Mouse (Mus musculus): ENCODE measurements at regions not wholly inside any gene's neighbourhood (a gene's known extent, or its start where the extent isn't known, plus 50 kb on each side); places are given as distances from the start of the nearest gene placed in this dataset.

GRCm38 (mm10) chr15:37166744-37167143 lies 159.2 kb upstream of the Zfp706 start:
- no peak for DNase-seq (ENCODE audit: low read depth, low spot score)

GRCm38 (mm10) chr15:37165887-37166507 lies 158.4 kb upstream of the Zfp706 start:
- DNase-seq (ENCODE audit: low read depth, low spot score) = no peak

GRCm38 (mm10) chr15:37165216-37165615 lies 157.6 kb upstream of the Zfp706 start:
- no peak for DNase-seq (ENCODE audit: low read depth, low spot score)

GRCm38 (mm10) chr15:37164191-37165135 lies 156.9 kb upstream of the Zfp706 start:
- peak; percentile 1 for DNase-seq (ENCODE audit: low read depth, low spot score)

- no peak for DNase-seq (ENCODE audit: low read depth, low spot score)
Measured at GRCm38 (mm10) chr15:37159956-37160355, 152.4 kb upstream of the Zfp706 start.

GRCm38 (mm10) chr15:37159349-37159748 lies 151.8 kb upstream of the Zfp706 start:
- DNase-seq (ENCODE audit: low read depth, low spot score) = no peak

GRCm38 (mm10) chr15:37157386-37157785 lies 149.8 kb upstream of the Zfp706 start:
- DNase-seq (ENCODE audit: low read depth, low spot score) = no peak

GRCm38 (mm10) chr15:37154934-37155333 lies 147.4 kb upstream of the Zfp706 start:
- DNase-seq (ENCODE audit: low read depth, low spot score) = no peak

- DNase-seq (ENCODE audit: low read depth, low spot score) = no peak
Measured at GRCm38 (mm10) chr15:37153177-37153576, 145.6 kb upstream of the Zfp706 start.

GRCm38 (mm10) chr15:37135590-37136164 lies 128.1 kb upstream of the Zfp706 start:
- peak; percentile 25 for DNase-seq (ENCODE audit: low read depth, low spot score)

- peak; percentile 24 for DNase-seq (ENCODE audit: low read depth, low spot score)
Measured at GRCm38 (mm10) chr15:37134913-37135589, 127.5 kb upstream of the Zfp706 start.

GRCm38 (mm10) chr15:37134386-37134785 lies 126.8 kb upstream of the Zfp706 start:
- no peak for DNase-seq (ENCODE audit: low read depth, low spot score)

- DNase-seq (ENCODE audit: low read depth, low spot score) = no peak
Measured at GRCm38 (mm10) chr15:37133916-37134315, 126.3 kb upstream of the Zfp706 start.

GRCm38 (mm10) chr15:37127681-37128080 lies 120.1 kb upstream of the Zfp706 start:
- no peak for DNase-seq (ENCODE audit: low read depth, low spot score)

- DNase-seq (ENCODE audit: low read depth, low spot score) = no peak
Measured at GRCm38 (mm10) chr15:37127170-37127569, 119.6 kb upstream of the Zfp706 start.

- no peak for DNase-seq (ENCODE audit: low read depth, low spot score)
Measured at GRCm38 (mm10) chr15:37125823-37126222, 118.2 kb upstream of the Zfp706 start.

- no peak for DNase-seq (ENCODE audit: low read depth, low spot score)
Measured at GRCm38 (mm10) chr15:37124951-37125350, 117.4 kb upstream of the Zfp706 start.

- DNase-seq (ENCODE audit: low read depth, low spot score) = no peak
Measured at GRCm38 (mm10) chr15:37124299-37124698, 116.7 kb upstream of the Zfp706 start.

- peak; percentile 38 for DNase-seq (ENCODE audit: low read depth, low spot score)
Measured at GRCm38 (mm10) chr15:37120381-37120780, 112.8 kb upstream of the Zfp706 start.

- peak; percentile 59 for DNase-seq (ENCODE audit: low read depth, low spot score)
Measured at GRCm38 (mm10) chr15:37114119-37114518, 106.5 kb upstream of the Zfp706 start.

- DNase-seq (ENCODE audit: low read depth, low spot score) = no peak
Measured at GRCm38 (mm10) chr15:37110462-37110861, 102.9 kb upstream of the Zfp706 start.

GRCm38 (mm10) chr15:37102035-37102555 lies 94.5 kb upstream of the Zfp706 start:
- DNase-seq (ENCODE audit: low read depth, low spot score) = no peak

Data from skeletal muscle tissue, adult 2 months (tissue).